20 mouse cellular contexts compared by ENCODE assay signal in genomic region chr4:124667476-124668033, GRCm38 (mm10). TPM values are rescaled to one million over a fixed set of nuclear protein-coding genes. Genes with fewer than 3 reads are reported as not detected.
DNase-seq lines count a peak whose midpoint lies in the region; ATAC-seq and TF ChIP-seq lines count a peak whose summit lies in the region.
"Had no signal": no experiment of that assay in that cellular context is flagged by ENCODE, and none has a peak within 500 bp of the region (broad histone marks: within the 10 kb centered on the region; RNA-seq: fewer than 3 reads in every experiment).

No protein-coding gene starts in this region.

- ATAC-seq in forebrain, embryonic 15.5 days (replicated peaks): no peak
- no peak; the same call in 1 of the 2 replicates for ATAC-seq in midbrain, embryonic 16.5 days
- ATAC-seq: Patski had no signal

- H3K4me2 ChIP-seq in forebrain, embryonic 15.5 days (replicated peaks): no peak overlapping the region
- H3K4me2 ChIP-seq in midbrain, embryonic 16.5 days (ENCODE audit: low read length): no peak overlapping the region
- H3K4me2 ChIP-seq: embryonic facial prominence, embryonic 13.5 days had no signal

- 12% methylated on average over 14 of the region's 14 CpGs for WGBS in forebrain, embryonic 10.5 days
- WGBS in forebrain, embryonic 15.5 days: 28% methylated on average over 14 of the region's 14 CpGs
- WGBS in midbrain, embryonic 16.5 days: 19% methylated on average over 14 of the region's 14 CpGs

- H3K4me3 ChIP-seq in forebrain, embryonic 10.5 days: peak overlapping the region; percentile 33; the same call in 1 of the 2 replicates
- H3K4me3 ChIP-seq in forebrain, embryonic 15.5 days: no peak overlapping the region
- no peak overlapping the region for H3K4me3 ChIP-seq in layer of hippocampus, adult 2 months
- H3K4me3 ChIP-seq in midbrain, embryonic 16.5 days (ENCODE audit: low read depth, low read length): no peak overlapping the region
- H3K4me3 ChIP-seq: embryonic facial prominence, embryonic 13.5 days; heart, adult 2 months had no signal

- H3K27ac ChIP-seq in forebrain, embryonic 10.5 days: peak overlapping the region; percentile 78
- H3K27ac ChIP-seq in forebrain, embryonic 15.5 days (replicated peaks): no peak overlapping the region
- H3K27ac ChIP-seq in layer of hippocampus, adult 2 months: peak overlapping the region; percentile 46; the same call in 1 of the 2 replicates
- H3K27ac ChIP-seq in midbrain, embryonic 16.5 days (ENCODE audit: low read length): no peak overlapping the region
- H3K27ac ChIP-seq: embryonic facial prominence, embryonic 13.5 days; heart, adult 2 months had no signal

- no peak for DNase-seq in forebrain, embryonic 10.5 days (ENCODE audit: extremely low spot score, low spot score)
- DNase-seq in layer of hippocampus, adult 2 months (ENCODE audit: low spot score in 2 of 2): no peak
- DNase-seq in layer of hippocampus, adult 18-20 months (ENCODE audit: low spot score in 2 of 2): no peak
- DNase-seq in brain, adult 2 months (ENCODE audit: low read depth, low spot score): peak; percentile 88
- DNase-seq in B cell, adult 2 months: no peak
- no peak for DNase-seq in ovary, postnatal 36 days (ENCODE audit: low spot score)
- DNase-seq: gastrocnemius, postnatal 10 days; heart, adult 2 months; kidney, adult 8-10 months; liver; lung, adult 18-20 months; lung, postnatal 36 days; thymus, postnatal 14 days had no signal

- no peak for TF ChIP-seq CTCF in layer of hippocampus, adult 2 months (conservative IDR thresholded peaks at IDR 0.05)

- no peaks in the 10 kb centered on the region for H3K36me3 ChIP-seq in forebrain, embryonic 10.5 days (replicated peaks)
- H3K36me3 ChIP-seq in forebrain, embryonic 15.5 days: no peaks in the 10 kb centered on the region
- H3K36me3 ChIP-seq in midbrain, embryonic 16.5 days (ENCODE audit: control insufficient read depth, insufficient read depth, low read length): no peaks in the 10 kb centered on the region
- H3K36me3 ChIP-seq: embryonic facial prominence, embryonic 13.5 days had no signal

- H3K4me1 ChIP-seq in forebrain, embryonic 10.5 days: peaks cover 60% of the 10 kb centered on the region
- peaks cover 49% of the 10 kb centered on the region for H3K4me1 ChIP-seq in forebrain, embryonic 15.5 days
- peaks cover 27% of the 10 kb centered on the region for H3K4me1 ChIP-seq in midbrain, embryonic 16.5 days (ENCODE audit: control insufficient read depth, insufficient read depth, low read length)

- no peak overlapping the region for H3K9ac ChIP-seq in forebrain, embryonic 15.5 days (replicated peaks)
- H3K9ac ChIP-seq in midbrain, embryonic 16.5 days (ENCODE audit: low read depth, low read length): 0 out of 2 replicates have a peak overlapping the region, but pooled peaks have one; percentile 28
- H3K9ac ChIP-seq: embryonic facial prominence, embryonic 13.5 days had no signal

- no peaks in the 10 kb centered on the region for H3K9me3 ChIP-seq in forebrain, embryonic 10.5 days
- no peaks in the 10 kb centered on the region for H3K9me3 ChIP-seq in forebrain, embryonic 15.5 days
- H3K9me3 ChIP-seq in midbrain, embryonic 16.5 days (replicated peaks; ENCODE audit: control insufficient read depth, low read length, poor library complexity, severe bottlenecking): no peaks in the 10 kb centered on the region
- H3K9me3 ChIP-seq: embryonic facial prominence, embryonic 13.5 days had no signal

- H3K27me3 ChIP-seq in forebrain, embryonic 10.5 days (ENCODE audit: poor library complexity, severe bottlenecking): peaks cover 98% of the 10 kb centered on the region
- peaks cover 24% of the 10 kb centered on the region; the same call in 1 of the 2 replicates for H3K27me3 ChIP-seq in forebrain, embryonic 15.5 days
- H3K27me3 ChIP-seq in midbrain, embryonic 16.5 days (ENCODE audit: control insufficient read depth, insufficient read depth, low read depth, low read length): peaks cover 4% of the 10 kb centered on the region; the same call in 1 of the 2 replicates

RNA-seq across cellular contexts. Expression of gene Pou3f1, which starts 10.9 kb away (rescaled TPM):
- polyA plus RNA-seq in forebrain, embryonic 10.5 days (2016; fragmentation: Nextera tagmentation; extraction: Ambion mirVana): 2.7 and 3.0 TPM in 2 replicates
- 21.5 and 21.8 TPM in 2 replicates for polyA plus RNA-seq in forebrain, embryonic 15.5 days (2015; fragmentation: Nextera tagmentation; extraction: Ambion mirVana)
- 10 to 100 TPM; 40.5 to 40.7 TPM for total RNA-seq in layer of hippocampus, adult 2 months (2021)
- 10 to 100 TPM; 49.2 to 54.0 TPM for total RNA-seq in layer of hippocampus, adult 18-20 months (2021)
- polyA plus RNA-seq in midbrain, embryonic 16.5 days (2015; fragmentation: Nextera tagmentation; extraction: Ambion mirVana): 12.3 and 14.4 TPM in 2 replicates
- total RNA-seq: common myeloid progenitor, adult 5-6 weeks had no signal

RNA-seq across cellular contexts. Expression of gene Utp11, which starts 25.8 kb away (rescaled TPM):
- 63.0 and 65.9 TPM in 2 replicates for polyA plus RNA-seq in forebrain, embryonic 10.5 days (2016; fragmentation: Nextera tagmentation; extraction: Ambion mirVana)
- polyA plus RNA-seq in forebrain, embryonic 15.5 days (2015; fragmentation: Nextera tagmentation; extraction: Ambion mirVana): 44.4 and 46.0 TPM in 2 replicates
- total RNA-seq in layer of hippocampus, adult 2 months (2021): 10 to 100 TPM; 16.6 to 18.6 TPM
- total RNA-seq in layer of hippocampus, adult 18-20 months (2021): 10 to 100 TPM; 16.8 to 18.1 TPM
- 39.8 and 43.8 TPM in 2 replicates for polyA plus RNA-seq in midbrain, embryonic 16.5 days (2015; fragmentation: Nextera tagmentation; extraction: Ambion mirVana)

RNA-seq across cellular contexts. Expression of gene Fhl3, which starts 32.9 kb away (rescaled TPM):
- polyA plus RNA-seq in forebrain, embryonic 10.5 days (2016; fragmentation: Nextera tagmentation; extraction: Ambion mirVana): 5.5 and 8.7 TPM in 2 replicates
- polyA plus RNA-seq in forebrain, embryonic 15.5 days (2015; fragmentation: Nextera tagmentation; extraction: Ambion mirVana): 1.6 and 2.2 TPM in 2 replicates
- 1 to 10 TPM; 1.4 to 1.5 TPM for total RNA-seq in layer of hippocampus, adult 2 months (2021)
- total RNA-seq in layer of hippocampus, adult 18-20 months (2021): 1 to 10 TPM; 1.2 to 1.4 TPM
- polyA plus RNA-seq in midbrain, embryonic 16.5 days (2015; fragmentation: Nextera tagmentation; extraction: Ambion mirVana): 1.5 and 1.7 TPM in 2 replicates

RNA-seq across cellular contexts. Expression of gene Sf3a3, which starts 47.0 kb away (rescaled TPM):
- polyA plus RNA-seq in forebrain, embryonic 10.5 days (2016; fragmentation: Nextera tagmentation; extraction: Ambion mirVana): 260 and 269 TPM in 2 replicates
- polyA plus RNA-seq in forebrain, embryonic 15.5 days (2015; fragmentation: Nextera tagmentation; extraction: Ambion mirVana): 132 and 133 TPM in 2 replicates
- total RNA-seq in layer of hippocampus, adult 2 months (2021): 10 to 100 TPM; 35.1 to 35.7 TPM
- 10 to 100 TPM; 35.0 TPM for total RNA-seq in layer of hippocampus, adult 18-20 months (2021)
- 98.1 and 106 TPM in 2 replicates for polyA plus RNA-seq in midbrain, embryonic 16.5 days (2015; fragmentation: Nextera tagmentation; extraction: Ambion mirVana)

RNA-seq across cellular contexts. Expression of gene 3100002H09Rik, which starts 57.0 kb away (rescaled TPM):
- 0.31 and 0.61 TPM in 2 replicates for polyA plus RNA-seq in forebrain, embryonic 10.5 days (2016; fragmentation: Nextera tagmentation; extraction: Ambion mirVana)
- polyA plus RNA-seq in forebrain, embryonic 15.5 days (2015; fragmentation: Nextera tagmentation; extraction: Ambion mirVana): 1.2 TPM in 2 replicates
- 1 to 10 TPM in 1 of 2 experiments, under 1 TPM in 1; 0.98 to 2.3 TPM for total RNA-seq in layer of hippocampus, adult 2 months (2021)
- total RNA-seq in layer of hippocampus, adult 18-20 months (2021): 1 to 10 TPM in 1 of 2 experiments, under 1 TPM in 1; 0.66 to 1.3 TPM
- polyA plus RNA-seq in midbrain, embryonic 16.5 days (2015; fragmentation: Nextera tagmentation; extraction: Ambion mirVana): 1.1 and 1.5 TPM in 2 replicates
- total RNA-seq: common myeloid progenitor, adult 5-6 weeks; gastrocnemius, postnatal 10 days; heart, adult 2 months had no signal
- polyA plus RNA-seq: embryonic facial prominence, embryonic 13.5 days; heart, adult 2 months; heart, postnatal 0 days; large intestine, adult 2 months; Patski had no signal

Comparison
In these comparisons a context has a peak if more than half of its experiments do, and no peak if none do; other contexts are left out.
1. H3K27ac ChIP-seq: peak in forebrain, embryonic 10.5 days (single experiment) and layer of hippocampus, adult 2 months (single experiment); none in forebrain, embryonic 15.5 days (single experiment) and midbrain, embryonic 16.5 days (single experiment).